Mouse (Mus musculus): Measurements from ENCODE around the gene Pik3c2b. TPM values are rescaled to one million over a fixed set of nuclear protein-coding genes. Genes with fewer than 3 reads are reported as not detected.

The Pik3c2b gene
- polyA plus RNA-seq, 1 experiment = 0.39 TPM

DNA sequence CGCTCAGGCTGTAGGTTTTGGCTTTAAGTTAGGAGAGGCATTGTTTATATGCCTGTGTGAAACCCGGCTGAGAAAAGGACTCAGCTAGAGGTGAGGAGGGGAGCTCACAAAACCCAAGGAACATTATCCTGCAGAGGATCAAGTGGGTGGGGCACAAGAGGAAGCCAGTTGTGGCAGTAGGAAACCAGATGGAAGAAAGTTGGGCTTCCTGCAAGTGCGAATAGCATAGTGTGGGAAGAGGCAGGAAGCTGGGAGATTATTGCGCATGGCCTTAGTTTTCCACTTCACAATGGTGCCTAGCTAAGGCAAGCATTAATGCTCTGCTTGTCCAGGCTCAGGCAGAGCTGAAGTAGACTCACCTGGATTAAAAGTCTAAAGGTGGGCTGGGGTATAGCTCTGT lies 15.2 kb downstream of the Pik3c2b start:
- no peaks in the 10 kb centered on the region for H3K79me2 ChIP-seq (ENCODE audit: control insufficient read depth, insufficient read depth)
- H3ac ChIP-seq (ENCODE audit: control insufficient read depth, insufficient read length, low read depth) = no peak overlapping the region
- H3K79me3 ChIP-seq (ENCODE audit: low read depth) = no peaks in the 10 kb centered on the region
- no peaks in the 10 kb centered on the region for H3K27me3 ChIP-seq (ENCODE audit: control insufficient read depth, insufficient read depth, insufficient read length)
- no peak overlapping the region for H3K4me3 ChIP-seq (ENCODE audit: insufficient read depth, poor library complexity, severe bottlenecking)
- TF ChIP-seq CEBPB (IDR thresholded peaks at IDR 0.05; ENCODE audit: low read depth) (no peak), CTCF (IDR thresholded peaks at IDR 0.05; ENCODE audit: control insufficient read depth, insufficient read depth, insufficient read length) (no peak), USF1 (IDR thresholded peaks at IDR 0.05; ENCODE audit: low read depth) (no peak), MYOD1 (IDR thresholded peaks at IDR 0.05; ENCODE audit: control insufficient read depth, insufficient read length, low read depth) (no peak), MAX (IDR thresholded peaks at IDR 0.05) (no peak), MYOG (IDR thresholded peaks at IDR 0.05; ENCODE audit: control insufficient read depth, extremely low read depth, insufficient read length) (no peak), FOSL1 (IDR thresholded peaks at IDR 0.05; ENCODE audit: insufficient read depth, low read length, poor library complexity, severe bottlenecking) (no peak)
- no peaks in the 10 kb centered on the region for H3K36me3 ChIP-seq (ENCODE audit: control insufficient read depth, insufficient read depth)

DNA sequence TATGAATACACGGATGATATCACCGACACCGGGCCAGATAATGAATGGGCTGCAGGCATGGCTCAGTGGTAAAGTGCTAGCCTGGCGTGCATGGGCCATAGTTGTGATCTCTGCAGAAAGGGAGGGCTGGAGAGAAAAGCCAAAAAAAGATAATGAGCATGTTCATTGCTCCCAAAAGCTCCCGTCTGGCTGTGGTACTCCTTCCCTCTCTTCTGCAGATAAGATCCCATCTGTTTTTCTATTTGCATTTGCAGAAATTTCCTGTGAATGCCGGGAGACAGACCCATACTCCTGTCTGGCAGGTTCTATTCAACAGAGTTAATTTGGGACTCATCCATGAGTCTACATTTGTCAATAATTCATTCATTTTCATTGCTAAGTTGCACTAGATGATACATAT lies 17.7 kb downstream of the Pik3c2b start:
- no peak for TF ChIP-seq MAX (IDR thresholded peaks at IDR 0.05)
- no peak for TF ChIP-seq FOSL1 (IDR thresholded peaks at IDR 0.05; ENCODE audit: insufficient read depth, low read length, poor library complexity, severe bottlenecking)
- TF ChIP-seq MYOG (IDR thresholded peaks at IDR 0.05; ENCODE audit: control insufficient read depth, extremely low read depth, insufficient read length) = no peak
- no peak for TF ChIP-seq CEBPB (IDR thresholded peaks at IDR 0.05; ENCODE audit: low read depth)
- Histone ChIP-seq H3K79me2 (ENCODE audit: control insufficient read depth, insufficient read depth) (no peaks in the 10 kb centered on the region), H3K36me3 (ENCODE audit: control insufficient read depth, insufficient read depth) (no peaks in the 10 kb centered on the region), H3K27me3 (ENCODE audit: control insufficient read depth, insufficient read depth, insufficient read length) (no peaks in the 10 kb centered on the region), H3ac (ENCODE audit: control insufficient read depth, insufficient read length, low read depth) (no peak overlapping the region), H3K4me3 (ENCODE audit: insufficient read depth, poor library complexity, severe bottlenecking) (no peak overlapping the region), H3K79me3 (ENCODE audit: low read depth) (no peaks in the 10 kb centered on the region)

DNA sequence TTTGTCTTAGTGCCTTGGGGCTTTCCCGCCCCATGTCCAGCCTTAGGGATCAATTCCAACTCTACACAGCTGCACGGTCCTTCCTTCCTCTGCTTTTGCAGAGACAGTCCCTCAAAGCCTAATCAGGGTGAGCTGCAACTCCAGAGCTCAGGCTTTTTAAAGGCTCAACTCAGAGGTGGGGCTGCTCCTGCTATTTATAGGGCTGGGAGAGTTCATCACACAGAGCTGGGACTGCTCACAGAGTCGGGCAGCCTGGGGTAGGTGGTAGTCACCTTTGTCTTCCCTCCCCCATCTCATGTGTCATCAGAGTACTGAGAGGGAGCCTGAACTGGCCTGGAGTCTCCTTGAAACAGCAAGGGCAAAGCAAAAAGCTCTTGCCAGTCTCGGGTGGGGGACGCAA lies 22.8 kb downstream of the Pik3c2b start:
- no peaks in the 10 kb centered on the region for H3K27me3 ChIP-seq (ENCODE audit: control insufficient read depth, insufficient read depth, insufficient read length)
- no peaks in the 10 kb centered on the region for H3K36me3 ChIP-seq (ENCODE audit: control insufficient read depth, insufficient read depth)
- TF ChIP-seq USF1 (IDR thresholded peaks at IDR 0.05; ENCODE audit: low read depth) (no peak), MYOD1 (IDR thresholded peaks at IDR 0.05; ENCODE audit: control insufficient read depth, insufficient read length, low read depth) (no peak), CTCF (IDR thresholded peaks at IDR 0.05; ENCODE audit: control insufficient read depth, insufficient read depth, insufficient read length) (no peak), FOSL1 (IDR thresholded peaks at IDR 0.05; ENCODE audit: insufficient read depth, low read length, poor library complexity, severe bottlenecking) (no peak), CEBPB (IDR thresholded peaks at IDR 0.05; ENCODE audit: low read depth) (no peak), MAX (IDR thresholded peaks at IDR 0.05) (no peak), MYOG (IDR thresholded peaks at IDR 0.05; ENCODE audit: control insufficient read depth, extremely low read depth, insufficient read length) (no peak)
- H3ac ChIP-seq (ENCODE audit: control insufficient read depth, insufficient read length, low read depth) = no peak overlapping the region
- H3K4me3 ChIP-seq (ENCODE audit: insufficient read depth, poor library complexity, severe bottlenecking) = no peak overlapping the region
- H3K79me2 ChIP-seq (ENCODE audit: control insufficient read depth, insufficient read depth) = no peaks in the 10 kb centered on the region
- no peaks in the 10 kb centered on the region for H3K79me3 ChIP-seq (ENCODE audit: low read depth)

DNA sequence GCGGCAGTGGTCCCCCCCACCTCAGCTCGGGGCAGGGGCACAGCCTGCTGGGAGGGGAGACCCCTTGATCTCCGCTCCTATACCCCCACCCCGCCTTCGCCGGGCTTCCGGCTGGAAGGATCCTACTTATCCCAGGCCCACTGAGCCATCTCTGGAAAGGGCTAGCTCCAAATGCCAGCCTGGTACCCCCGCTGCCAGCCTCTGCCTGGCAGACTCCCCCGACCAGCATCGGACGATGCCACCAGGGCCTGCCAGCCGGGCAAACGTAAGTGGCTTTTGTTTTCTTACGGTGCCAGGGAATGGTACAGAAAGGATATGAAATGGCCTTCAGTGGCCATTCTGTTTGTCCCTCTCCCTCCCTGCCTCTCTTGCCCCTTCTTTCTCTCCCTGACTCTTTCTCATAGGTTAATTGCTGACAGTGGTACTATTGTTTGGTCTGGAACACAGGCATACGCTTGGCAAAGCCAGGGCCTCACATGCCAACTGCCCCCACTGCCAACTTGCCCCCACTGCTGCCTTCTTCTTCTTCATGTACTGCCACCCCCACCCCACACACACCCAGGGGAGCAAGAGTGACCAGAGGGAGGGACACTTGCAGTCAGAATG lies 23.3 kb downstream of the Pik3c2b start:
- Histone ChIP-seq H3K79me3 (ENCODE audit: low read depth) (no peaks in the 10 kb centered on the region), H3K27me3 (ENCODE audit: control insufficient read depth, insufficient read depth, insufficient read length) (no peaks in the 10 kb centered on the region), H3K36me3 (ENCODE audit: control insufficient read depth, insufficient read depth) (no peaks in the 10 kb centered on the region), H3ac (ENCODE audit: control insufficient read depth, insufficient read length, low read depth) (no peak overlapping the region), H3K79me2 (ENCODE audit: control insufficient read depth, insufficient read depth) (no peaks in the 10 kb centered on the region), H3K4me3 (ENCODE audit: insufficient read depth, poor library complexity, severe bottlenecking) (no peak overlapping the region)
- TF ChIP-seq USF1 (IDR thresholded peaks at IDR 0.05; ENCODE audit: low read depth) (no peak), CEBPB (IDR thresholded peaks at IDR 0.05; ENCODE audit: low read depth) (no peak), MAX (IDR thresholded peaks at IDR 0.05) (no peak), MYOD1 (IDR thresholded peaks at IDR 0.05; ENCODE audit: control insufficient read depth, insufficient read length, low read depth) (no peak), CTCF (IDR thresholded peaks at IDR 0.05; ENCODE audit: control insufficient read depth, insufficient read depth, insufficient read length) (no peak), FOSL1 (IDR thresholded peaks at IDR 0.05; ENCODE audit: insufficient read depth, low read length, poor library complexity, severe bottlenecking) (no peak), MYOG (IDR thresholded peaks at IDR 0.05; ENCODE audit: control insufficient read depth, extremely low read depth, insufficient read length) (no peak)

DNA sequence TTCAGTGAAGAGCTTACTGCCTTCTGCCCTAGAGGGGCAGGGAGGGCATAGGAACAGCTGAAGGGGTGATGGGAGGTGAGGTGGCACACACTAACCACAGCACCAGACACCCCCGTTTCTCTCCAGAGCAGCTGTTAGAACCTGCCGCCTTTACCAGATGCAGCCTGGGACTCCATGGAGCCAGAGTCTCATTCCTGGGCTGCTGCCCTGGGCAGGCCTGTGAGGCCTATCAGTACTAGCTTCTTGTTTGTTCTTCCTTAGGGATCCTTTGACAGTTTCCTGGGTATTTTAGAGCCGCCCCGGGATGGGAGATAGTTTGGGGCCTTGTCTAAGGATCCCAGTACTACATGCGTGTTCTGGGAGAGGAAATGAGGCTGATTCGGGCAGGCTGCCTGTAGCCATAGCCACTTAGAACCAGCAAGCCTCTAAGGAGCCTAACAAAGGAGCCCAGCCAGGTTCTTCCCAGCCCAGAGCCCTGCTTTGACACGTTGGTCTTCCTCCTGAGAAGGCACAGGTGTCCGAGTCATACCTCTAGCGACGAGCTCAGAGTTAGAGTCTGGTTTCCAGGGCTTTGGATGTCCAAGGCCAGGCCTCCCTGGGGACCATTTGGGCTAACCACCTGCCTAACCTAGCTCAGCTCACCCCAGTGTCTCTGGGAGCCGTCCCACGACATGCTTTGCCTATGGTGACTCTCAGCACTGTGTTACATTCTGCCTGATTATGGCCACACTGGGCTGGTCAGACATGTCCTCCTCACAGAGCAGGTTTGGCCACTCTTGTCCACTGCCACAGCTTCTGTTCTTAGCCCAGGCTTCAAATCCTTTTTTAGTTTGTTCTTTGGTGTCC lies 24.0 kb downstream of the Pik3c2b start:
- TF ChIP-seq CEBPB (IDR thresholded peaks at IDR 0.05; ENCODE audit: low read depth) (no peak), MYOD1 (IDR thresholded peaks at IDR 0.05; ENCODE audit: control insufficient read depth, insufficient read length, low read depth) (peak; percentile 46)
- no peak overlapping the region for H3ac ChIP-seq (ENCODE audit: control insufficient read depth, insufficient read length, low read depth)

DNA sequence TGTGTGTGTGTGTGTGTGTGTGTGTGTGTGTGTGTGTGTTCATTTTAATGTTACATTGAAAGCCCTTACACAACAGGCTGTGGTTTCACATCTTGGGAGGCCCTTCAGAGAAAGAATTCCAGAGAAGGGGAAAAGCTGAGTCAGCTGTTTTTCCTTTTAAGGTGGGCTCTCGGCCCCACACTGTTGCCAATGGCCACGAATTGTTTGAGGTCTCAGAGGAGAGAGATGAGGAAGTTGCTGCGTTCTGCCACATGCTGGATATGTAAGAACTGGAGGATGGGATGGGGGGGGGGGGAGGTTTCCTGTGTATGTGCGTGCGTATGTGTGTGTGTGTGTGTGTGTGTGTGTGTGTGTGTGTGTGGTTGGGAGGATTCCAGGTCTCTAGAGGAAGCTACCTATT lies 24.7 kb downstream of the Pik3c2b start:
- TF ChIP-seq MYOD1 (IDR thresholded peaks at IDR 0.05; ENCODE audit: control insufficient read depth, insufficient read length, low read depth) (no peak), CEBPB (IDR thresholded peaks at IDR 0.05; ENCODE audit: low read depth) (no peak), MYOG (IDR thresholded peaks at IDR 0.05; ENCODE audit: control insufficient read depth, extremely low read depth, insufficient read length) (no peak), USF1 (IDR thresholded peaks at IDR 0.05; ENCODE audit: low read depth) (no peak), CTCF (IDR thresholded peaks at IDR 0.05; ENCODE audit: control insufficient read depth, insufficient read depth, insufficient read length) (no peak), MAX (IDR thresholded peaks at IDR 0.05) (no peak)

More for the DNA sequence above, 24.0 kb downstream of the Pik3c2b start:
- no peaks in the 10 kb centered on the region for H3K36me3 ChIP-seq (ENCODE audit: control insufficient read depth, insufficient read depth)
- H3K4me3 ChIP-seq (ENCODE audit: insufficient read depth, poor library complexity, severe bottlenecking) = no peak overlapping the region
- H3K27me3 ChIP-seq (ENCODE audit: control insufficient read depth, insufficient read depth, insufficient read length) = no peaks in the 10 kb centered on the region
- no peaks in the 10 kb centered on the region for H3K79me3 ChIP-seq (ENCODE audit: low read depth)
- no peaks in the 10 kb centered on the region for H3K79me2 ChIP-seq (ENCODE audit: control insufficient read depth, insufficient read depth)

More for the DNA sequence above, 24.7 kb downstream of the Pik3c2b start:
- Histone ChIP-seq H3K79me3 (ENCODE audit: low read depth) (no peaks in the 10 kb centered on the region), H3K4me3 (ENCODE audit: insufficient read depth, poor library complexity, severe bottlenecking) (no peak overlapping the region), H3K79me2 (ENCODE audit: control insufficient read depth, insufficient read depth) (no peaks in the 10 kb centered on the region), H3ac (ENCODE audit: control insufficient read depth, insufficient read length, low read depth) (no peak overlapping the region), H3K27me3 (ENCODE audit: control insufficient read depth, insufficient read depth, insufficient read length) (no peaks in the 10 kb centered on the region), H3K36me3 (ENCODE audit: control insufficient read depth, insufficient read depth) (no peaks in the 10 kb centered on the region)

Measured in C2C12 (cell line).